Mouse (Mus musculus): Measurements from ENCODE around the gene Fndc10.
A peak's percentile ranks its signal among the peaks of the same experiment; 100 is the strongest.
"Not testable (repeated sequence)": the region's sequence is repeated elsewhere in the genome, so short reads cannot be mapped to it uniquely, and the experiment has no call there.

Gene Fndc10

DNA sequence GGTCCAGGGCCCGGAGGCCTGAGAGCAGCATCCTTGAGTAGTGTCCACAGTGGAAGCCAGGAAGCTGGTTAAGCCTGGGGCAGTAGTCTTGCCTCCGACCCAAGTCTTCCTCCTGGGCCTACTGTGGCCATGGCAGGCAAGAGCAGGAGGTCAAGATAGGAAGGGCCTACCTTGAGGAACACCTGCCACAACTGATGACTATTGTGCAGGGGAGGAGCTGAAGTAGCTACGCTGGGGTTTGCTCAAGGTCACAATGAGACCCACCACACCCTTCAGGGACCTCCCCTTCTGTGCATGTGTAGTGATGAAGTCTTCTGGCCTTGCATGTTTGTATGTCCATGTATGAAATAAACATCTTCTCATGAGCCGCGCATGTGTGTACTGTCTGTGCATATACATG is 41.6 kb downstream of the Fndc10 start:
- DNase-seq (ENCODE audit: low spot score in 2 of 2), result no peak

DNA sequence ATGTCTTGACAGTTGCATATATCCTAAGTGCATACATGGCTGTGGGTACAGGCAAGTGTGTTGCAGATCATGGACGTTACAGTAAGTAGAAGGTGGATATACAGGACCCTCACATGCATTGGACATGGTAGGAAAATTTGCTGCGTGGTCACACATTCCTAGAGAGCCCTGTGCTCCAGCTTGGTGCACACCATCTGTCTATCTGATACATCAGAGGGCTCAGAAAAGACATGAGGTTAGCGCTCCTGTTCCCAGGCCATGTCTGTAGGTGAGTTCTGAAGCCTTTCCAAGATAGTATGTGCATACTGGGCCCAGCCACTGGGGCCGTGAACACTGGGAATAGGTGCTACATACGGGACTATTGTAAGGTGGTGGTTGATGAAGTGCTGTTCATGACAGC is 42.3 kb downstream of the Fndc10 start:
- DNase-seq (ENCODE audit: low spot score in 2 of 2), result no peak

- no peak for DNase-seq (ENCODE audit: low spot score in 2 of 2)
These were observed 44.1 kb downstream of the Fndc10 start for GRCm38 (mm10) chr4:155738262-155738661.

DNA sequence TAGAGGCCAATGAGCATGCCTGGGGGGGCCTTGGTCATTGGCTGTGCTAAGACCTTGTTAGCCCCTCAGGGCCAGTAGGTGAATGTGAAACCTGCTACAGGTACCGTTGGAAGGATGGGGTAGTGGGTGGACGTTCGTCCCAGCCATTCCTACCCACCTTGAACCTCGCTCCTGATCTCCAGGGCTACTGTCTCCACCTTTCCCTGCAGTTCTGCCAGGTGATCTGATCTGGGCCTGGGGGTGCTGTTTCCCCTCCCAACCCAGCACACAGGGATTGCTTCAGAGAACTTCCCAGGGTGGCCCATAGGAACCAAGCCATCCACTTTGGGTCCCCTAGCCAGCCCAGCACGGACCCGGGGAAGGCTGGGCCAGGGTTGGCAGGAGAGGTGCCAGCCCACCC is 45.0 kb downstream of the Fndc10 start:
- no peak for DNase-seq (ENCODE audit: low spot score in 2 of 2)

DNA sequence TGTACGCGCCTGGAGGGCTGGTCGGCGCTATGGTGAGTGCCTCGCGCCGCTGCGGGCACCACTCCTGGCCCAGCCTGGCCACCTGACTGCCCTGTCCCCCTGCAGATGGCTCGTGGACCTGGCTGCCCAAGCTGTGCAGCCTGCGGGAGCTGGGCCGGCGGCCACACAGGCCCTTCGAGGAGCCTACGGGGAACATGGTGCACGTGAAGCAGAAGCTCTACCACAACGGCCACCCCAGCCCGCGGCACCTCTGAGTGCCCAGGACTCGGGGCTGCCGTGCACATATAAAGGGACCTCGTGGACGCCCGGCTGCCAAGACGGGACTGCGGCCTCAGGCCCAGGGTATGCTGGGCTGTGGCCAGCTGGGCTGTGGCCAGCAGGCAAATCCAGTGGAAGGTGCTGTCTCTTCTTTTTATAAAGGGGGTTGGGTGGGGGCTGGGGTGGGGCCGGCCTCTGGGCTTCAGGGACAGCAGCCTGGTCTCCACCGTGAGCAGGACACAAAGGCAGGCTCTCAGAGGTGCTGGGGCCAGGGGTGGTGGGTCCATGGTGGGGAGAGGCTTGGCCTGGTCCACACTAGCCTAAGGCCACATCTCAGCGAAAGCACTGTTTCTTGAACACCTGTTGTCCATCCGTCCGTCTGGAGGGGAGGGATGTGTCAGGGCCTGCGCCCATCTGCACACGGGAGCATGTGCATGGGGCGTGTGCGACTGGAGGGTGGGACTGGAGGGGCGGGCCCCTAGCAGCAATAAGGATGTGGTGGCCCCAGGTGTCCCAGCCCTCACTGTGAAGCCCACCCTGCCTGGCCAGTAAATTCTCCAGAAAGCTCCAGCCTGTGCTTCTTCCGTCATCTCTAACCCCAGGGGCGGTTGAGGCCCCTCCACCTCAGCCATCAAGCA is 45.8 kb downstream of the Fndc10 start:
- peak in 1 of 2 experiments; percentile 60 for DNase-seq (ENCODE audit: low spot score in 2 of 2)

DNA sequence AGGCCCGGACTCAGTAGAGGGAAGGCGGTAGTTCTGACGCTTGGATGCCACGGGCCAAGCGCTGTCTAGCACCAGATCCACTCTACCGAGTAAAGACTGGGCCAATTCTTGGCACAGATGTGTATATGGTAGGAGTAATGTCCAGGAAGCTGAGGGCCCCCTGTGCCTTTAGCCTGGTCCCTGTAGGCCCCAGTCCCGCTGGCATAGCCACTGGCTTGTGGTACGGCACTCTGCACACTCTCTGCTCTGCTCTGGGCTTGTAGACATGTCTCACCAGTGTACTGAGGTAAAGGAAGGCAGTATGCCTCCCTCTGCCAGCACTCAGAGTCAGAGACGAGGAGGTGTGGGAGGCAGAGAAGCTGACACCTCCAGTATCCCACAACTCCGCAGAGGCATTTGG is 46.5 kb downstream of the Fndc10 start:
- not testable (repeated sequence) for DNase-seq (ENCODE audit: low spot score in 2 of 2)

GRCm38 (mm10) chr4:155742684-155743083 is 48.5 kb downstream of the Fndc10 start:
- DNase-seq (ENCODE audit: low spot score in 2 of 2), result no peak

GRCm38 (mm10) chr4:155744474-155744873 is 50.3 kb downstream of the Fndc10 start:
- DNase-seq (ENCODE audit: low spot score in 2 of 2), result no peak

DNA sequence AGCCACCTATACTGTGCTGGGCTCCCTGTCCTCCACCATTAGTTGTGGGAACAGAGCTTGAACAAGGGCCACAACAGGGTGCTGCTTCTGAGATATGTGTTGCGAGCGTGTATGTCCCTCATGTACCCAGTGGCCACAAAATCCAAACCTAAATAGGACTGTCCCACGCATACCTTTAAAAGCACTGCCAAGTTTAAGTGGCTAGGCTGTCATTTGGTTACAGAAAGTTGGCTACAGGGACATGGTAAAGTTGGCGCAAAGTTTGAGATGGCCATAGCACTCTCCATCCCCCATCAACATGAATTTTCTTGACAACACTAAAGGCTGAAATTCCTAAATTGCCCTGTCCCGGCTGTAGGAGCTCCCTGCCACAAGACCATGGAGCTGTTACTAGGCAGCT is 51.0 kb downstream of the Fndc10 start:
- DNase-seq (ENCODE audit: low spot score in 2 of 2), result no peak

All from cerebellum, postnatal 4 days (tissue).